Mouse (Mus musculus): ENCODE data around the gene Steap1. TPM values are rescaled to one million over a fixed set of nuclear protein-coding genes. Genes with fewer than 3 reads are reported as not detected.

Gene Steap1
- total and polyA plus RNA-seq, 3 experiments, result 0.33 TPM; not detected in 2

- intact Hi-C loops (cut with DNase I), result no loop called here
- Histone ChIP-seq H3K4me3 (no peak overlapping the region), H3K27me3 (ENCODE audit: control insufficient read depth, insufficient read depth, low read length) (no peaks in the 10 kb centered on the region), H3K79me2 (replicated peaks; ENCODE audit: control insufficient read depth, insufficient read depth, low read length) (no peaks in the 10 kb centered on the region), H3K27ac (no peak overlapping the region), H3K9ac (ENCODE audit: low read depth, low read length) (no peak overlapping the region), H3K4me1 (ENCODE audit: control insufficient read depth, insufficient read depth, low read length) (no peaks in the 10 kb centered on the region), H3K36me3 (ENCODE audit: control insufficient read depth, insufficient read depth, low read length) (no peaks in the 10 kb centered on the region)
- DNase-seq, result no peak
- TF ChIP-seq EP300 (IDR thresholded peaks at IDR 0.05; ENCODE audit: insufficient read depth, low read depth, low read length) (no peak), POLR2A (IDR thresholded peaks at IDR 0.05; ENCODE audit: insufficient read depth, low read depth, low read length) (no peak), CTCF (IDR thresholded peaks at IDR 0.05) (no peak)
- WGBS, result 57% methylated on average over 2 of the region's 2 CpGs
Measured at GRCm38 (mm10) chr5:5705019-5705418, 44.1 kb downstream of the Steap1 start.

- no peak overlapping the region for H3K4me3 ChIP-seq
- H3K79me2 ChIP-seq (replicated peaks; ENCODE audit: control insufficient read depth, insufficient read depth, low read length), result no peaks in the 10 kb centered on the region
- no peak for DNase-seq
- 84% methylated on average over 2 of the region's 2 CpGs for WGBS
- no peak overlapping the region for H3K9ac ChIP-seq (ENCODE audit: low read depth, low read length)
- no peaks in the 10 kb centered on the region for H3K4me1 ChIP-seq (ENCODE audit: control insufficient read depth, insufficient read depth, low read length)
- H3K27me3 ChIP-seq (ENCODE audit: control insufficient read depth, insufficient read depth, low read length), result no peaks in the 10 kb centered on the region
- no peaks in the 10 kb centered on the region for H3K36me3 ChIP-seq (ENCODE audit: control insufficient read depth, insufficient read depth, low read length)
- TF ChIP-seq POLR2A (IDR thresholded peaks at IDR 0.05; ENCODE audit: insufficient read depth, low read depth, low read length) (no peak), CTCF (IDR thresholded peaks at IDR 0.05) (no peak), EP300 (IDR thresholded peaks at IDR 0.05; ENCODE audit: insufficient read depth, low read depth, low read length) (no peak)
- no peak overlapping the region for H3K27ac ChIP-seq
- intact Hi-C loops (cut with DNase I), result no loop called here
Measured at GRCm38 (mm10) chr5:5700386-5700785, 48.7 kb downstream of the Steap1 start.

- TF ChIP-seq POLR2A (IDR thresholded peaks at IDR 0.05; ENCODE audit: insufficient read depth, low read depth, low read length), result no peak
- no peak for DNase-seq
- no peaks in the 10 kb centered on the region for H3K36me3 ChIP-seq (ENCODE audit: control insufficient read depth, insufficient read depth, low read length)
- H3K9ac ChIP-seq (ENCODE audit: low read depth, low read length), result no peak overlapping the region
- H3K4me3 ChIP-seq, result no peak overlapping the region
- no peaks in the 10 kb centered on the region for H3K79me2 ChIP-seq (replicated peaks; ENCODE audit: control insufficient read depth, insufficient read depth, low read length)
- no peak overlapping the region for H3K27ac ChIP-seq
- intact Hi-C loops (cut with DNase I), result no loop called here
- H3K27me3 ChIP-seq (ENCODE audit: control insufficient read depth, insufficient read depth, low read length), result peaks cover 4% of the 10 kb centered on the region
- WGBS, result 36% methylated on average over 3 of the region's 3 CpGs
- H3K4me1 ChIP-seq (ENCODE audit: control insufficient read depth, insufficient read depth, low read length), result no peaks in the 10 kb centered on the region; the same call in 1 of the 2 replicates
Measured at GRCm38 (mm10) chr5:5698830-5699229, 50.3 kb downstream of the Steap1 start.

- no peak overlapping the region for H3K4me3 ChIP-seq
- no peak overlapping the region for H3K9ac ChIP-seq (ENCODE audit: low read depth, low read length)
- TF ChIP-seq EP300 (IDR thresholded peaks at IDR 0.05; ENCODE audit: insufficient read depth, low read depth, low read length) (no peak), CTCF (IDR thresholded peaks at IDR 0.05) (no peak), POLR2A (IDR thresholded peaks at IDR 0.05; ENCODE audit: insufficient read depth, low read depth, low read length) (no peak)
- intact Hi-C loops (cut with DNase I), result no loop called here
- no peaks in the 10 kb centered on the region; the same call in 1 of the 2 replicates for H3K4me1 ChIP-seq (ENCODE audit: control insufficient read depth, insufficient read depth, low read length)
- no peak overlapping the region for H3K27ac ChIP-seq
- no peaks in the 10 kb centered on the region for H3K79me2 ChIP-seq (replicated peaks; ENCODE audit: control insufficient read depth, insufficient read depth, low read length)
- DNase-seq, result no peak
- H3K27me3 ChIP-seq (ENCODE audit: control insufficient read depth, insufficient read depth, low read length), result peaks cover 6% of the 10 kb centered on the region
- no peaks in the 10 kb centered on the region for H3K36me3 ChIP-seq (ENCODE audit: control insufficient read depth, insufficient read depth, low read length)
- 90% methylated on average over 5 of the region's 5 CpGs for WGBS
Measured at GRCm38 (mm10) chr5:5695401-5695942, 53.7 kb downstream of the Steap1 start.

GRCm38 (mm10) chr5:5693956-5694653 is 55.0 kb downstream of the Steap1 start, which contains the start of gene Steap2:
Gene Steap2, minus strand, starts transcription at chr5:5694578.
- TF ChIP-seq CTCF (IDR thresholded peaks at IDR 0.05) (no peak), EP300 (IDR thresholded peaks at IDR 0.05; ENCODE audit: insufficient read depth, low read depth, low read length) (no peak), POLR2A (IDR thresholded peaks at IDR 0.05; ENCODE audit: insufficient read depth, low read depth, low read length) (no peak)
- H3K9ac ChIP-seq (ENCODE audit: low read depth, low read length), result peak within 1 kb of the TSS; percentile 75
- peaks cover 6% of the 10 kb centered on the region for H3K27me3 ChIP-seq (ENCODE audit: control insufficient read depth, insufficient read depth, low read length)
- no peak within 1 kb of the TSS for H3K27ac ChIP-seq
- intact Hi-C loops (cut with DNase I), result no loop called here
- H3K79me2 ChIP-seq (replicated peaks; ENCODE audit: control insufficient read depth, insufficient read depth, low read length), result no peaks in the 10 kb centered on the region
- peak within 1 kb of the TSS; percentile 57 for H3K4me3 ChIP-seq
- no peaks in the 10 kb centered on the region; the same call in 1 of the 2 replicates for H3K4me1 ChIP-seq (ENCODE audit: control insufficient read depth, insufficient read depth, low read length)
- peak; percentile 54 to 69 for DNase-seq
- WGBS, result 2% methylated on average over 50 of the region's 66 CpGs
- H3K36me3 ChIP-seq (ENCODE audit: control insufficient read depth, insufficient read depth, low read length), result no peaks in the 10 kb centered on the region

GRCm38 (mm10) chr5:5693541-5693955 is 55.6 kb downstream of the Steap1 start:
- no peak for DNase-seq
- intact Hi-C loops (cut with DNase I), result no loop called here
- no peak overlapping the region for H3K27ac ChIP-seq

More at GRCm38 (mm10) chr5:5693541-5693955, 55.6 kb downstream of the Steap1 start:
- Histone ChIP-seq H3K36me3 (ENCODE audit: control insufficient read depth, insufficient read depth, low read length) (no peaks in the 10 kb centered on the region), H3K9ac (ENCODE audit: low read depth, low read length) (peak overlapping the region; percentile 75), H3K27me3 (ENCODE audit: control insufficient read depth, insufficient read depth, low read length) (peaks cover 6% of the 10 kb centered on the region), H3K4me3 (peak overlapping the region; percentile 57), H3K4me1 (ENCODE audit: control insufficient read depth, insufficient read depth, low read length) (no peaks in the 10 kb centered on the region; the same call in 1 of the 2 replicates), H3K79me2 (replicated peaks; ENCODE audit: control insufficient read depth, insufficient read depth, low read length) (no peaks in the 10 kb centered on the region)
- 2% methylated on average over 18 of the region's 29 CpGs for WGBS
- TF ChIP-seq CTCF (IDR thresholded peaks at IDR 0.05), result no peak
- TF ChIP-seq EP300 (IDR thresholded peaks at IDR 0.05; ENCODE audit: insufficient read depth, low read depth, low read length), result no peak
- no peak for TF ChIP-seq POLR2A (IDR thresholded peaks at IDR 0.05; ENCODE audit: insufficient read depth, low read depth, low read length)

Measured in heart, adult 2 months (tissue).